Mouse (Mus musculus): ENCODE results near the gene Arid5b. TPM values are rescaled to one million over a fixed set of nuclear protein-coding genes. Genes with fewer than 3 reads are reported as not detected.

Arid5b gene
- total RNA-seq, 2 experiments from 2014 or later: 27.3 to 33.9 TPM

- peak; percentile 89 to 91 for DNase-seq
Observed at GRCm38 (mm10) chr10:68136480-68137083, 142.0 kb downstream of the Arid5b start.

DNA sequence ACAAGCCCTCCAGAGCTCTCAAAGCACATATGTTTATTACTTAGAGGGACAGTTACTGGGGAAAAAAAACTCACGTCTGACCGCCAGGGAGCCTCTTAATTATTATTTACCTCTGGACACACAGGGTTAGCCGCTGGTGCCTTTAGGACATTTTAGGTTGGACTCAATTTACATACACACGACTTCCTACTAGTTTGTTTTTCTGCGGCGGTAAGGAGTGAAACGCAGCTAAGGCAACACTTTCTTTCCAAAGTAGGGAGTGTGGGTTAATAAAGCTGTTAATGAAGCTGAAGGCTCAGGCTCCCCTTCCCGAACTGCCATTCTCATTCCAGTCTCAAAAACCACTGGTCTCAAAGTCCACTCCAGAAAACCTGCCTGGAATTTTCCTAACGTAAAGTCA is 142.5 kb downstream of the Arid5b start:
- no peak for DNase-seq

DNA sequence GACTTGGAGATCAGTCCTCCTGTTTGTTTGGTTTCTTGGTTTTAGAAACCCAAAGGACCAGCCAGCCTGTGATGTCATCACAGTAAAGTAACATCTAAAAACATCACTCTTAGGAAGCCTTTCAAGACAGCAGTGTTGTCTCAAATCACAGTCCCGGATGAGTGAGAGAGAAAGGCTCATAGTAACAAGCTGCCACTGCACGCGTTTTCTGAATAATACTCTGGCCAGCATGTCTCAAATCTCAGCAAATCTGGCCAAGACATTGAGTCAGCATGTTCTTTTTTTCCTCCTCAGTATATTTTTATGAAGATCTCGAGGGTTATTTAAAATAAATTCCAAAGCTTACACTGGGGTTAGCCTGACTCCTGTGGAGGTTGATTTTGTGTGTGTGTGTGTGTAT is 143.1 kb downstream of the Arid5b start:
- DNase-seq: no peak

GRCm38 (mm10) chr10:68134549-68134948 is 144.0 kb downstream of the Arid5b start:
- DNase-seq: no peak

DNA sequence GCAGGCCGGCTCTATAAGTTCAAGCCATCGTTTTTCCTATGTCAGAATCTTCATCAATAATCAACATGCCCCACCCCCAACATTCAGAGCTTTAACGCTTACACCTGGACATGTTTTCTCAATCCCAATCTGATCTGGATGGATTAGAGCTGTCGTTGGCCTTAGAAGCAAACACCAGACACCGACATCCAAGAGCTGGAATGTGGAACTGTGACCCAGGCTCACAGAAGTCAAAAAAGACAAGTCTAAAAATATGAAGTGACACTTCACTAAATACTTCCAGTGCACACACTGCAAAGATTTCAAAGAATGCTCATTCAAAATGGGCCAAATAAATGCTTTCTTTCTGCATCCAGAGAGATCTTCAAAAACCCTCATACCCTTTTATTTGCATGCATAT is 144.5 kb downstream of the Arid5b start:
- no peak for DNase-seq

DNA sequence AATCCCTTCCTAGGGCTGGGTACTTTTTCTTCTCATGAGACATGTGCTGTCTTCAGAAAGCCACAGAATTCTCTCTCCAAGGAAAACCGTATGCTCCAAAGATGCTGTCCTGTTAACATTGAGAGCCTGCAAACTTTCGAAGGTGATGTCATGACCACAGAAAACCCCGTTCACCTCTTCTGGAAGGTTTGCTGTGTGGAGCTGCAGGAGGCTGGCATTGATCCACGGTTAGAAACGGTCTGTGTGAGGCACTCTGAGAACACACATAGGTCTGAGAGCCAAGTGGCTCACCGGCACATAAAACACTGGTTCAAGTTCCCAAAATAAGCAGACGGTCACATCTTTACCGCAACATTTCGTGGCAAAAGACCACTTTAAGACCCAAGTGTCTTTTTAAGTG is 145.9 kb downstream of the Arid5b start:
- DNase-seq: no peak

DNA sequence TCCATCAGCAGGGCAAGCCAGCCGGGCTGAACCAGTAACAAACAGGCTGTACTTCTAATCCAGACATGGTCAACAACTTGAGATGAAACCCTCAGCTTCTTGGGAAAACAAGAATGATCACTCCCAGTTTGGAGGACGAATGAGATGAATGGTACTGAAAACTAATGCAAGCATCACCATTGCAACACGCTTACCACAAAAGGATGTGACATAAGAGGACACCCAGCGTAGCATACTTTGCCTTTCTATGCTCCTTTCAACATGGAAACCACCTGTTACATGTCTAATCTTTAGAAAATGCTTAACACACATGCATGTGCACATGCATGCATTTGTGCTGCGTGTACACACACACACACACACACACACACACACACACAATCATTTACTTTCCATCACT is 146.4 kb downstream of the Arid5b start:
- no peak for DNase-seq

DNA sequence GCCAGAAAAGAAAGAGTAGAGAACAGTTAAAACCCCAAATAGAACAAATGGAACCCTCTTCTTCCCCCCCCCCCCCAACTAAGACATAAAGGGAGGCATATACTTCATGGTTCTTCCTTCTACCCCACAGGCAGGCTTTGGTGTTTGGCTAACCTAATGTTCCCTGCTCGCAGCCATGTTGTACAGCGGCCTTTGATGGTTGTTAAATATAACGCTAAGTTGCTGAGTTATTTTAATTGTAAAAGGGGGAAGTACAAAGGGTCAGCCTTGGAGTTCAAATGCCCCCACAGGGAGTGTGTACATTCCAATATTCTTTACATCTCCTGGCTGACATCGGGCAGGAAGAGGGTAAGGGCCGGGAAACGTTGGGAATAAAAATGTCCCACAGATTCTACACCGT is 148.9 kb downstream of the Arid5b start:
- no peak for DNase-seq

GRCm38 (mm10) chr10:68129009-68129408 is 149.5 kb downstream of the Arid5b start:
- DNase-seq: no peak

- no peak for DNase-seq
Observed at GRCm38 (mm10) chr10:68128441-68128848, 150.1 kb downstream of the Arid5b start.

GRCm38 (mm10) chr10:68127604-68128256 is 150.8 kb downstream of the Arid5b start:
- DNase-seq: peak; percentile 39 to 43

- DNase-seq: peak in 1 of 2 experiments; percentile 40
Observed at GRCm38 (mm10) chr10:68127104-68127503, 151.4 kb downstream of the Arid5b start.

- no peak for DNase-seq
Observed at GRCm38 (mm10) chr10:68126551-68126950, 152.0 kb downstream of the Arid5b start.

- no peak for DNase-seq
Observed at GRCm38 (mm10) chr10:68125919-68126550, 152.5 kb downstream of the Arid5b start.

DNA sequence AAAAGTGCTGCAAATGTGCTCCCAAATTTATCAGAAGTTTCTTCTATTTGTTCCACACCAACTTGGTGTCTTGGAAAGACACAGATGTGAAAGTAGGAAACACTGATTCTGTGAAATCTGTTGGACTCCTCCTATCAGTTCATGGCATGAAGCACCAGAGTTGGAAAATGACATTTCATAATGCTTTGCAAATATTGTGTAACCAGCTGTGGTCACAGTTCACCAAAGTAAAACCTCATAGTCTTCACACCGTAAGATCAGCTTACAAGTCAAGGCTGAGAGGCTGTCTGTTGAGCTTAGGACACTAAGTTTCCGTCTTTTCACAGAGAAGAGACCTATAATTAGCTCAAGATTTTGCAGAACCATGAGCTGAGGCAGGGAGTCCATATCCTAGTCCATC is 153.6 kb downstream of the Arid5b start:
- DNase-seq: no peak

GRCm38 (mm10) chr10:68123446-68123845 is 155.1 kb downstream of the Arid5b start:
- DNase-seq: no peak

DNA sequence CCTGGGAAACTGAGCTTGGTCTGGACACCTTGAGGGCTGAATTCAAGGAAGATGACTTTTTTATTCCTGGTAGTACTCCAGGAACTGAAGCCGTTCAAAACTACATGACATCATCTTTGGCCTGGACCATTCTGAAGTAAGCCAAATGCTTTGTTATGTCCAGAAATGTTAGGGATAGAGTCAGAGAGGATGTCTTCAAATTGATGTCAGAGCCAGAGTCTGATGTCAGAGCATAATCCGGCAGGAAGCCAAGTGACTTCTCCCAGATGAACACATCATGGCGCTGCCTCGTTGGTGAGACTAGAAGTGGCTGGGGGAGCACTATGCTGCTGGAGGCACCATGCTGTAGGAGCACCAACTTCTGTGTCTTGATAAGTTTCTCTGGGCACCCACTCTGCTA is 156.6 kb downstream of the Arid5b start:
- no peak for DNase-seq

- no peak for DNase-seq
Observed at GRCm38 (mm10) chr10:68121251-68121650, 157.3 kb downstream of the Arid5b start.

GRCm38 (mm10) chr10:68120011-68120410 is 158.5 kb downstream of the Arid5b start:
- no peak for DNase-seq

DNA sequence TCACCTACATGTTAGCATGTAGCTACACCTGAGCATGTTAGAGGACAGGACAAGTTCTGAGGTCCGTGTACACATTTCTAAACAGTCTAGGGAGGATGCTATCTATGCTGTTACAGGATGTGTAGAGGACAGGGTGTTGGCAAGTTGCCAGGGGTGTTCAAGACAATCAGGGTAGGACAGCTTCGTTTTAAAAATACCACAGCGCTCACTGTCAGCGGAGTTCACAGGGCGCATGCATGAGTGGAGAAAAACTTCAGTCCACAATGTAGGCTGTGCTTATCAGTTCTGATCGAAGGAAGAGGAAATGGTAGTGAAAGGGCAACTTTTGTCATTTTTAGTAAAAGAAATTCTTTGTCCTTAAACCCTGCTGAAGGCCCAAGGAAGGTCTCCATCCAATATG is 159.3 kb downstream of the Arid5b start:
- DNase-seq: peak in 1 of 2 experiments; percentile 28

- no peak for DNase-seq
Observed at GRCm38 (mm10) chr10:68114955-68115354, 163.6 kb downstream of the Arid5b start.

GRCm38 (mm10) chr10:68113645-68114044 is 164.9 kb downstream of the Arid5b start:
- no peak for DNase-seq

GRCm38 (mm10) chr10:68112983-68113382 is 165.6 kb downstream of the Arid5b start:
- DNase-seq: no peak

GRCm38 (mm10) chr10:68110607-68111006 is 167.9 kb downstream of the Arid5b start:
- no peak for DNase-seq
